Mouse (Mus musculus) midbrain, embryonic 13.5 days (tissue): ENCODE results near the gene Tma7. TPM values are rescaled to one million over a fixed set of nuclear protein-coding genes. Genes with fewer than 3 reads are reported as not detected.
A peak's percentile ranks its signal among the peaks of the same experiment; 100 is the strongest.

Experiments used
- ATAC-seq: fragments of 200-750 bp; cut with Nextera tagmentation; 2 replicates; pipeline ENCODE4 v1.8.0; 2017; ENCODE audit warnings: mild to moderate bottlenecking, moderate TSS enrichment, moderate library complexity
- H3K27ac ChIP-seq: fragments of 300-500 bp; sonication (generic); 2 replicates; pipeline ENCODE4 v1.5.1; 2015; ENCODE audit warnings: inconsistent platforms, mild to moderate bottlenecking, moderate library complexity
- H3K27me3 ChIP-seq: fragments of 300-500 bp; sonication (generic); 2 replicates; pipeline ENCODE4 v1.6.1; 2015; ENCODE audit warnings: mild to moderate bottlenecking, inconsistent platforms
- H3K36me3 ChIP-seq: fragments of 300-500 bp; sonication (generic); 2 replicates; pipeline ENCODE4 v1.6.1; 2015; ENCODE audit warnings: mild to moderate bottlenecking, inconsistent platforms
- H3K4me1 ChIP-seq: fragments of 300-500 bp; sonication (generic); replicated peaks from 2 replicates; pipeline ENCODE4 v1.6.1; 2015; ENCODE audit warnings: inconsistent platforms
- H3K4me2 ChIP-seq: fragments of 300-500 bp; sonication (generic); replicated peaks from 2 replicates; pipeline ENCODE4 v1.6.1; 2015; ENCODE audit warnings: moderate library complexity, mild to moderate bottlenecking, inconsistent platforms
- H3K4me3 ChIP-seq: fragments of 300-500 bp; sonication (generic); replicated peaks from 2 replicates; pipeline ENCODE4 v1.5.1; 2015; ENCODE audit warnings: mild to moderate bottlenecking, inconsistent platforms
- H3K9ac ChIP-seq: fragments of 300-500 bp; sonication (generic); replicated peaks from 2 replicates; pipeline ENCODE4 v1.6.1; 2015; ENCODE audit warnings: mild to moderate bottlenecking, inconsistent platforms
- H3K9me3 ChIP-seq: fragments of 300-500 bp; sonication (generic); 2 replicates; pipeline ENCODE4 v1.6.1; 2016; ENCODE audit warnings: mild to moderate bottlenecking, inconsistent platforms
- WGBS: fragments of 180-500 bp; shearing (Covaris S2); methylation state at CpG from one replicate; pipeline ENCODE4 v1.1.7; 2015; 5-methylcytosine and 5-hydroxymethylcytosine counted together
- polyA plus RNA-seq: library from polyadenylated mRNA; unstranded; fragments of >200 nt; fragmentation: Nextera tagmentation; extraction: Ambion mirVana; gene quantifications from 2 replicates; pipeline ENCODE4 v1.2.1, GENCODE M21; 2015

The Tma7 gene
- polyA plus RNA-seq, 1 experiment from 2014 or later = 724 TPM

DNA sequence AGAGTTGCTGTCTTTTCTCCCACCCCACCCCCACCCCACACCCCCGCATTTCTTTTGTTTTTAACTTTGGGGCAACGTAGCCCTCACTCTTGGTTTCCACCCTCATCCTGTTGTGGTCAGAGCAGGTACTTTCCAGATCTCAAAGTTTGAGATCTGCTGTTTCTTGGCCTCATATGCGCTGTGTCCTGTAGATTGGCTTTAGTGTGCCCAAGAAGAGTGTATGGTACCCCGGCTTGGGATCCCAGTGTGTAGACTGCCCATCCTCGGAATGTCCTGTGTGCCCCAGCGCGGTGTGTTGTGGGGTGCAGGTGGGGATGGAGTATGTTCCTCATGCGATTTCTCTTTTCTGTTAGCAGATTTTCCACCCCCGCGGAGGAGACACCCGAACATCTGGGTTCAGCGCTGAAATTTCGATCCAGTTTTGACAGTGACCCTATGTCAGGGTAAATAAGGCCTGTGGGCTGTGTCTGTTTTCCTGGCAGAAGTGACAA lies 31.3 kb downstream of the Tma7 start:
- Histone ChIP-seq H3K27ac (no peak overlapping the region), H3K9ac (no peak overlapping the region), H3K36me3 (0 out of 2 replicates have a peak, but pooled peaks cover 2% of the 10 kb centered on the region), H3K4me1 (peaks cover 11% of the 10 kb centered on the region), H3K27me3 (no peaks in the 10 kb centered on the region), H3K9me3 (no peaks in the 10 kb centered on the region), H3K4me3 (no peak overlapping the region), H3K4me2 (no peak overlapping the region)
- 92% methylated on average over 13 of the region's 13 CpGs for WGBS
- ATAC-seq = no peak

DNA sequence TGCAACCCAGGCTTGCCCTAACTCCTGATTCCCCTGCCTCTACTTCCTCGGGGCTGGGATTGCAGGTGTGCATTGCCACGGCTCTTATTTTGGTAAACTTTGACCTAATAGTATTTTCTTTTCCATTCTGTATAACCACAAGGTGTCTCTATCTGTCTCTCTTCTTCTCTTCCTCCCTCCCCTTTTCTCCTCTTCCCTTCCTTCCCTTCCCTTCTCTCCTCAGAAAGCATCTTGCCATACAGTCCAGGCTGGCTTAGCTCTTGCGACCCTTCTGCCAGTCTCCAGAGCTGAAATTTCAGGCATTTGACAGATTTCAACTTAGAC lies 31.8 kb downstream of the Tma7 start:
- WGBS = 86% methylated on average over 3 of the region's 3 CpGs
- no peak overlapping the region for H3K9ac ChIP-seq
- H3K4me3 ChIP-seq = no peak overlapping the region
- no peak overlapping the region for H3K27ac ChIP-seq
- ATAC-seq = no peak
- H3K36me3 ChIP-seq = no peaks in the 10 kb centered on the region
- no peaks in the 10 kb centered on the region for H3K27me3 ChIP-seq
- H3K4me1 ChIP-seq = peaks cover 11% of the 10 kb centered on the region
- no peaks in the 10 kb centered on the region for H3K9me3 ChIP-seq
- H3K4me2 ChIP-seq = no peak overlapping the region

DNA sequence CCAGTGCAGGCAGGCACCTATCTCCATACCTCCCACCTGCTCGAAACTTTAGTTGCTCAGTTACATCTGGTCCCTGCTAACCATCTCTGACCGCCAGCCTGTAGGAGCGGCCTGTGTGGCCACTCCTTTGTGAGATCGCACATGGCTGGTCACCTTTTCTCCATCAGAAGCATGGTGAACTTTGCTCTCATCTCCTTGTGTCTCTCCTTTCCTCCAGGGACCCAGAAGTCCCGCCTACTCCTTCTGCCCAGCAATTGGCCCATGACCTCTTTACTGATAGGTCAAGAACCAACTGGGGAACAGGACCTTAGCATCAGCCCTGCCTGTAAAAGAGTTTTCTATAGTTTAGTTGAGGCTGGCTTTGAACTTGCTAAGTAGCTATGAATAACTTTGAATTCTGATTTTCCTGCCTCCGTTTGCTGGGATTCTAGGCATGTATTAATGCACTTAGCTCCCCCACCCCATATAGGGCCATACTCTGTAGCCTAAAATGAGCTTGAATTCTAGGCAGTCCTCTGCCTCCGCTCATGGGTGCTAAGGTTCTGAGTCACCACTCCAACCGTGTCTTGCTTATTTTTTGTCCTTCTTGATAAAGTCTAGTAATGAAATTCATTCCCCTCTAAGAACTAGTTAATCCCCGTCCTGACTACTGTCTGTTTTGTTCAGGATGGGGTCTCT lies 32.3 kb downstream of the Tma7 start:
- no peak overlapping the region for H3K4me3 ChIP-seq
- no peak overlapping the region for H3K4me2 ChIP-seq
- H3K27me3 ChIP-seq = no peaks in the 10 kb centered on the region
- no peak overlapping the region for H3K27ac ChIP-seq
- ATAC-seq = no peak
- peaks cover 8% of the 10 kb centered on the region for H3K4me1 ChIP-seq
- WGBS = 84% methylated on average over 9 of the region's 9 CpGs
- no peak overlapping the region for H3K9ac ChIP-seq
- H3K9me3 ChIP-seq = no peaks in the 10 kb centered on the region
- H3K36me3 ChIP-seq = no peaks in the 10 kb centered on the region

DNA sequence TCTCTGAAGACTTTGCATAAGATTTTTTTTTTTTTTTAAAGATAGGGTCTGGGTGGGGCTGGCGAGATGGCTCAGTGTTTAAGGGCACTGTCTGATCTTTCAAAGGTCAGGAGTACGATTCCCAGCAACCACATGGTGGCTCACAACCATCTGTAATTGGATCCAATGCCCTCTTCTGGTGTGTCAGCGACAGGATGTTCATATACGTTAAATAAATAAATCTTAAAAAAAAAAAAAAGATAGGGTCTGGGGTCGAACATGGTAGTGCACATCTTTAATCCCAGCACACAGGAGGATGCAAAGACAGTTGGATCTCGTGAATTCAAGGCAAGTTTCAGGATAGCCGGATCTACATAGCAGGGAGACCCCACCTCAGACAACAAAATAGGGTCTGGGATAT lies 33.1 kb downstream of the Tma7 start:
- no peak overlapping the region for H3K4me3 ChIP-seq
- 80% methylated on average over 7 of the region's 7 CpGs for WGBS
- no peak for ATAC-seq
- H3K4me1 ChIP-seq = peaks cover under 1% of the 10 kb centered on the region
- no peak overlapping the region for H3K4me2 ChIP-seq
- no peaks in the 10 kb centered on the region for H3K27me3 ChIP-seq
- no peaks in the 10 kb centered on the region for H3K36me3 ChIP-seq
- H3K9me3 ChIP-seq = no peaks in the 10 kb centered on the region
- no peak overlapping the region for H3K9ac ChIP-seq
- no peak overlapping the region for H3K27ac ChIP-seq

DNA sequence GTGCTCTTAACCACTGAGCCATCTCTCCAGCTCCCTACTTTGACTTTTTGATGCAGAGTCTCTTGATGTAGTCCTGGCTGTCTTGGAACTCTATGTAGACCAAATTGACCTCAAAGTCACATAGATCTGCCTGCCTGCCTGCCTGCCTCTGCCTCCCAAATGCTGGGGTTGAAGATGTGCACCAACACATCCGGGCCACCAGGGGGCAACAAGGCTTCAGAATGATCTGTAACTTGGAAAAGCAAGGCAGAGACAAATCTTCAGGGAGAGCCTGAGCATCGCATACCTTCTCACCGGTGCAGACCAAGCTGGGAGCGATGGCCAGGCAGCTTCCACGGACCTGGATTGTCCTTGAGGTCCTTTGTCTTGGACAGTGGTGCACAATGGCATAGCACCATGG lies 36.1 kb downstream of the Tma7 start:
- Histone ChIP-seq H3K27me3 (no peaks in the 10 kb centered on the region), H3K9me3 (no peaks in the 10 kb centered on the region), H3K27ac (no peak overlapping the region), H3K9ac (no peak overlapping the region), H3K36me3 (no peaks in the 10 kb centered on the region), H3K4me2 (no peak overlapping the region), H3K4me1 (no peaks in the 10 kb centered on the region), H3K4me3 (no peak overlapping the region)
- ATAC-seq = 0 out of 2 replicates have a peak, but pooled peaks have one; percentile 17
- 42% methylated on average over 5 of the region's 5 CpGs for WGBS

DNA sequence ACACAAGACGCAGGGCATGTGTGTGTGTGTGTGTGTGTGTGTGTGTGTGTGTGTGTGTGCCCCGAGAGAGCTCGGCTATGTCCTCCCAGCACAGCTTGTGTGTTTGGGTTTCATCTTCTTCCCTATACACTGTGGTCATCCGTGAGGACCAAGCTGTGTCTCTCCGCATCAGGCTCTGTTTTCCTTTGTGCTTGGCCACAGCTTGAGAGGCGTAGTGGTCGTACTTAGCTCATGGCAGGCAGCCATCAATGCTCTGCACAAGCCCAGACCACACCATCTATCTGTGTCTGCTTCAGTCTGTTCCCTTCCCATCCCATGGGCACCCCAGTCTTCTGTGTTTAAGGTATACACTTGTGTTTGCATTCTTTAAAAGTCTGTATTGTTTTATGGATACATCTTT lies 41.0 kb downstream of the Tma7 start:
- no peaks in the 10 kb centered on the region for H3K9me3 ChIP-seq
- 82% methylated on average over 7 of the region's 7 CpGs for WGBS
- no peak for ATAC-seq

DNA sequence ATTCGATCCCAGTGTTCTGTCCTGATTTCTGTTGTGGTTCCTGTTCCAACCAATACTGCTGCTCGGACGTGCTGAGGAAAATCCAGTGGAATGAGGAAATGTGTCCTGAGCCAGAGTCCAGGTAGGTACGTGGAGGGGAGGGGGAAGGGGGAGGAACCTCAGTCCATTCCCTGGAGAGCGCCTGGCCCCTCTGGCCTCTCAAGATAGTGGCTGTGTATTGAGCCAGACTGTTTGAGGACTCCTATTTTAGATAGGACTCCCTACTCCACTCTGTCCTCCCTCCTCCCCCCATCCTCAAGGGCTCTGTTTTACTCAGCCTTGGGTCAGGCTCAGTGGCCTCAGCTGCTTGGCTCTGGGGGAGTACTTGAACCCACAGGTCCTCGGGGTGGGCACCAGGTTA lies 41.5 kb downstream of the Tma7 start:
- Histone ChIP-seq H3K4me3 (no peak overlapping the region), H3K27ac (no peak overlapping the region), H3K4me2 (no peak overlapping the region), H3K27me3 (no peaks in the 10 kb centered on the region), H3K9me3 (no peaks in the 10 kb centered on the region), H3K9ac (no peak overlapping the region; the same call in 1 of the 2 replicates), H3K4me1 (peaks cover 16% of the 10 kb centered on the region), H3K36me3 (no peaks in the 10 kb centered on the region)
- 64% methylated on average over 6 of the region's 6 CpGs for WGBS
- no peak for ATAC-seq

More for the DNA sequence above, 41.0 kb downstream of the Tma7 start:
- Histone ChIP-seq H3K27me3 (no peaks in the 10 kb centered on the region), H3K36me3 (no peaks in the 10 kb centered on the region), H3K4me3 (no peak overlapping the region), H3K4me2 (no peak overlapping the region), H3K4me1 (peaks cover 16% of the 10 kb centered on the region), H3K9ac (no peak overlapping the region), H3K27ac (no peak overlapping the region)

DNA sequence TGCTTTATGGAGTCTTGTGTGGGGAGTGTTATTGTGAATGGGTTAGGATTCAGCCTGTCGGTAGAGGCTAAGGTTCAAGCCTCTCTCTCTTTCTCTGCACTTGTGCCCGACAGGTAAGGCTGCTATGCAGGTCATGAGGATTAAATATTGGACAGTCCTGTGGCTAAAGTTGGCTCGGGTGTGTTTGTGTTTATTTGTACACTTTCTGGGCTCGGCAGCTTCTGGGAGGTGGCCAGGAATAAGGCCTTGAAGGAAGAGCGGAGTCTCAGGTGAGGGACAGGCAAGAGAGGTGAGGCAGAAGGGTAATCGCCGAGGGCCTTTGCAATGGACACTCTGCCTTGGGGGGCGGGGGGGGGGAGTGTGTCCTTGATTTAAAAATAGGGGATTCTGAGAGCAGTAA lies 42.2 kb downstream of the Tma7 start:
- Histone ChIP-seq H3K27ac (no peak overlapping the region), H3K4me3 (no peak overlapping the region), H3K36me3 (no peaks in the 10 kb centered on the region), H3K4me1 (peaks cover 16% of the 10 kb centered on the region), H3K9me3 (no peaks in the 10 kb centered on the region), H3K4me2 (no peak overlapping the region), H3K9ac (no peak overlapping the region), H3K27me3 (no peaks in the 10 kb centered on the region)
- 84% methylated on average over 8 of the region's 8 CpGs for WGBS
- ATAC-seq = no peak

DNA sequence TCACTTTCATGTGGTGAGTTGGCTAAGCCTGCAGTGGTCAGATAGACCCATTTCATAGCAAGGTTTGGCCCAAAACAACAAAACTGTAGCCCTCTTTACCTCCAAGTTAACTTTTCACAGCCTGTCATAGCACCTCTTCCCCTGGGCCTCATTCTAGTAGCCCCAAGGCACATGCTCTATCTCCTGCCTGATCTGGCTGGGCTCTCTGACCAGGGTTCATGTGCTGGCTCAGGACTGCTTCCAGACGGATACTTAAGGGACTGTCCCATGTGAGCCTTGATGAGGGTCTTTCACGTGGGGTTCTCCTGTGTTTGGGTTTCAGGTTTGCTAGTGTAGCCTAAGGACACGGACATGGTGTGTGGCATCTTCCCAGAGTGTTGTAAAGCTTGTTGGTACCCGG lies 42.7 kb downstream of the Tma7 start:
- Histone ChIP-seq H3K4me1 (peaks cover 16% of the 10 kb centered on the region), H3K36me3 (no peaks in the 10 kb centered on the region)

DNA sequence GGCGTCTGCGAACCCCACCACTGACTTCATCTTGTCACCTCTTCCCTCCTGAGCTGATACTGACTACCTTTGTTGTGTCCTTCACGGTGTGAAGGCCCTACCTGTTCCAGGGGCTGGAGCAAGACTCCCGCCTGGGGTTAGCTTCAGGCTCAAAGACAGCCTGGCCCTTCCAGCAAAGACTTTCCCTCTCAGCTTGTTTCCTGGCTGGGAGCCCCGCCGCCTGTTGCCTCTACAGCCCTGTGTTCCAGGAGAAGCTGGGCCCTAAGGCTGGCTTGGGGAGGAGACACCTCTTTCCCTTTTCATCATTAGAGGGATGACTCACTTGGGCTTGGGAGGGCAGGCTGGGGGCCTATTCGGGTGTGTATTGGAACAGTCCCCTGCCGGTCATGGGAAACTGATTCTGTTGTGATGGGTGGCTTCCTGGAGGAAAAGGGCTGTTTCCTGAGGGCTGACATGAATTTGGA lies 43.5 kb downstream of the Tma7 start:
- no peaks in the 10 kb centered on the region for H3K36me3 ChIP-seq
- H3K27ac ChIP-seq = no peak overlapping the region
- peak overlapping the region; percentile 78 for H3K9ac ChIP-seq
- WGBS = 22% methylated on average over 8 of the region's 8 CpGs
- H3K4me3 ChIP-seq = peak overlapping the region; percentile 64
- no peaks in the 10 kb centered on the region for H3K27me3 ChIP-seq
- H3K4me1 ChIP-seq = peaks cover 16% of the 10 kb centered on the region
- no peaks in the 10 kb centered on the region for H3K9me3 ChIP-seq
- peak; percentile 65 for ATAC-seq
- peak overlapping the region; percentile 88 for H3K4me2 ChIP-seq

More for the DNA sequence above, 42.7 kb downstream of the Tma7 start:
- Histone ChIP-seq H3K4me2 (no peak overlapping the region), H3K4me3 (no peak overlapping the region), H3K9me3 (no peaks in the 10 kb centered on the region), H3K27me3 (no peaks in the 10 kb centered on the region), H3K9ac (no peak overlapping the region), H3K27ac (no peak overlapping the region)
- no peak for ATAC-seq
- WGBS = 82% methylated on average over 4 of the region's 4 CpGs

DNA sequence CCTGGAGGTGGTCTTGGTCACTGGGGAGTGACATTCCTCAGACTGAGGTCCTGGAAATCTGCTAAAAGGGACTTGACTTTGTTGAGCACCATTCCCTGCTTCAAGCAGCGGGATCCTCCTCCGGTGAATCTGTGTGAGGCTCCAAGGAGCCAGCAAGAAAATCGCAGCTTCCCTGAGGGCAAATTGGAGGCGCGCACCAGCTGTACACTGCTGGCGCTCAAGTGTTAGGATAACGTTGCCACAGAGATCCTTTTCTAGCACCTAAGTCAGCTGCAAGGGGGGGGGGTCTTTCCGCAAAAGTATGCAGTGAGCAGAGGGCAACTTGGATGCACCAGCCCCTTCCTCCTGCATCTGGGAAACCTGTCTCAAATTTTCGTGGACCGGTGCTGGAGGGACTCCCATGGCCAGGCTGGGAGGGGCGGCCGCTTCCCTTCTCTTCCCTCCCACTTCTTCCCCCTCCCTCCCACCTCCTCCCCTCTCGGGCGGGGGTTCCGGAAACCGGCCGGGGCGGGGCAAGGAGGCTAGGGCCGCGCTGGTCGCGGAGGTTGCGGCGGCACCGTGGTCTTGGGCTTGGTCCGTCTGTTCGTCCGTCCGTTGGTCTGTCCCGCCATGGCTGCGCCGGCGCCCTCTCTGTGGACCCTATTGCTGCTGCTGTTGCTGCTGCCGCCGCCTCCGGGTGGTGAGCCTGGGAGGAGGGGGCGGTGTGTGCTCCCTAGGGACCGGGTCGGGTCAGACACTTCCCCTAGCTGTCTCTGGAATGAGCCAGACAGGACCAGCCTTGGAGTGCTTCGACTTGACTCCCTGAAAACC lies 44.1 kb downstream of the Tma7 start, which contains the start of gene Shisa5:
Gene Shisa5 (plus strand): TSS at position 480 of the 810 bp plus-strand sequence.
- Histone ChIP-seq H3K4me3 (peak within 1 kb of the TSS; percentile 64), H3K4me2 (peak within 1 kb of the TSS; percentile 88), H3K9me3 (no peaks in the 10 kb centered on the region), H3K27me3 (no peaks in the 10 kb centered on the region), H3K27ac (no peak within 1 kb of the TSS), H3K9ac (peak within 1 kb of the TSS; percentile 78), H3K4me1 (peaks cover 16% of the 10 kb centered on the region), H3K36me3 (no peaks in the 10 kb centered on the region)
- ATAC-seq = peak; percentile 87
- WGBS = under 1% methylated on average over 40 of the region's 40 CpGs

DNA sequence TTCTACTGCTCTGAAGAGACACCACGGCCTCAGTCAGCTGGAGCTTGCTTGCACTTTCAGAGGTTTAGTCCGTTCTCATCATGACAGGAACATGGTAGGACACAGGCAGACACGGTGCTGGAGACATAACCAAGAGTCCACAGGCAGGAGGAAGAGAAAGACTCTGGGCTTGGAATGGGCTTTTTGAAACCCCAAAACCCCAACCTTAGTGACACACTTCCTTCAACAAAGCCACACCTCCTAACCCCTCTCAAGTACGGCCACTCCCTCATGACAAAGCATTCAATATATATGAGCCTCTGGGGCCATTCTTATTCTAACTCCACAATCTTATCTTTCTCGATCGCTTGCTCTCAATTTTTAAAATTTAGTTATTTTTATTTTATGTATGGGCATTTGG lies 50.0 kb downstream of the Tma7 start:
- no peak overlapping the region for H3K4me3 ChIP-seq
- H3K9ac ChIP-seq = no peak overlapping the region
- H3K27me3 ChIP-seq = no peaks in the 10 kb centered on the region
- H3K36me3 ChIP-seq = peaks cover 25% of the 10 kb centered on the region
- H3K9me3 ChIP-seq = no peaks in the 10 kb centered on the region
- no peaks in the 10 kb centered on the region for H3K4me1 ChIP-seq
- no peak overlapping the region for H3K4me2 ChIP-seq
- ATAC-seq = no peak
- 89% methylated on average over 6 of the region's 6 CpGs for WGBS
- H3K27ac ChIP-seq = no peak overlapping the region
